ENCODE assay signal across 8 mouse cellular contexts in the genomic region with DNA sequence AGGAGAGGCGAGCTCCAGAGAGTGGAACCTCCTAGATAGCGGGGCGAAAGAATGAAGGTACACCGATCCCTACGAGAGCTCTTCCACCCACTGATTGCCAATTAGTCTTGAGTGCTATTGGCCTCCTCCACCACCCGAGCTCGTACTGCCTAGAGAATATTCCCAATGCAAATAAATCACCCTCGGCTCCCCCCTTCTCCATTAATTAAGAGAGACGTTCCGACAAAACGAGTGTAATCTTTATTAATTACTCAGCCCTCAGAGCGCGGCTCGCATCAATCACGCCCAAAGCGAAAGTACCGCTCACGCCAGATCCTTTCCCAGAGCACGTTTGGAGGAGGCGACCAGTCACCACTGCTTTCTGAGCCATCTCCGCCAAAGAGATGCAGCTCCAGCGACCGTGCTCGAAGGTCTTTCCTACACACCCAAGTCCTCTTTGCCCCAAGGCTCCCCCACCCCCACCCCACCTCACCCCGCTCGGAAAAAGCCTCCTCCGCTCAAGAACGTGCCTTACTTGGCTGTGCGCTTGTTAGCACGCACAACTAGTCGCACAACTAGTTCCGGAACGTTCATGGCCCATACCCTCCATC. TPM values are rescaled to one million over a fixed set of nuclear protein-coding genes. Genes with fewer than 3 reads are reported as not detected.
A peak's percentile ranks its signal among the peaks of the same experiment; 100 is the strongest.
DNase-seq lines count a peak whose midpoint lies in the region; ATAC-seq and TF ChIP-seq lines count a peak whose summit lies in the region.

No protein-coding gene starts in this region.

- H3K36me3 ChIP-seq in embryonic facial prominence, embryonic 11.5 days (replicated peaks; ENCODE audit: control insufficient read depth, insufficient read depth, low read depth, low read length), result no peaks in the 10 kb centered on the region
- H3K36me3 ChIP-seq in hindbrain, postnatal 0 days (ENCODE audit: insufficient read depth, low read length), result no peaks in the 10 kb centered on the region
- H3K36me3 ChIP-seq in midbrain, embryonic 14.5 days (ENCODE audit: control insufficient read depth, insufficient read depth, low read length), result no peaks in the 10 kb centered on the region

- peak overlapping the region; percentile 43 for H3K4me2 ChIP-seq in embryonic facial prominence, embryonic 11.5 days (ENCODE audit: low read depth, low read length)
- peak overlapping the region; percentile 62 for H3K4me2 ChIP-seq in hindbrain, postnatal 0 days (ENCODE audit: low read depth, low read length)
- H3K4me2 ChIP-seq in midbrain, embryonic 14.5 days (ENCODE audit: low read length), result peak overlapping the region; percentile 57

- H3K27me3 ChIP-seq in embryonic facial prominence, embryonic 11.5 days (ENCODE audit: control insufficient read depth, insufficient read depth, low read length), result peaks cover 76% of the 10 kb centered on the region
- peaks cover 50% of the 10 kb centered on the region for H3K27me3 ChIP-seq in hindbrain, postnatal 0 days (ENCODE audit: insufficient read depth, low read length)
- peaks cover 68% of the 10 kb centered on the region for H3K27me3 ChIP-seq in midbrain, embryonic 14.5 days (ENCODE audit: control insufficient read depth, insufficient read depth, low read length)

- ATAC-seq in embryonic facial prominence, embryonic 11.5 days (replicated peaks; ENCODE audit: insufficient number of reproducible peaks, low FRiP score, low TSS enrichment, low read depth), result 0 out of 2 replicates have a peak, but pooled peaks have one; percentile 32
- ATAC-seq in hindbrain, postnatal 0 days, result peak; percentile 69
- peak; percentile 44; the same call in 1 of the 2 replicates for ATAC-seq in midbrain, embryonic 14.5 days (ENCODE audit: low FRiP score, low TSS enrichment)

- intact Hi-C loops in left cerebral cortex, postnatal 4 days (cut with DNase I), result no loop called here

- no peak overlapping the region for H3K27ac ChIP-seq in embryonic facial prominence, embryonic 11.5 days (replicated peaks; ENCODE audit: low read depth, low read length)
- 0 out of 2 replicates have a peak overlapping the region, but pooled peaks have one; percentile 26 for H3K27ac ChIP-seq in hindbrain, postnatal 0 days
- no peak overlapping the region for H3K27ac ChIP-seq in midbrain, embryonic 14.5 days (replicated peaks; ENCODE audit: low read depth, low read length)

- DNase-seq in left cerebral cortex, postnatal 4 days, result peak; percentile 55
- no peak for DNase-seq in left cerebral cortex, adult 11 months (ENCODE audit: low spot score)
- DNase-seq in embryonic facial prominence, embryonic 11.5 days (ENCODE audit: low spot score), result peak; percentile 44
- peak; percentile 67 for DNase-seq in hindbrain, postnatal 0 days (ENCODE audit: low spot score)
- DNase-seq in midbrain, embryonic 14.5 days, result peak; percentile 76
- DNase-seq in natural killer cell, adult 2 months (ENCODE audit: low spot score in 2 of 2), result no peak
- DNase-seq in frontal cortex, postnatal 36 days (ENCODE audit: low spot score in 2 of 2), result no peak
- no peak for DNase-seq in spleen, adult 18-20 months

- H3K4me1 ChIP-seq in embryonic facial prominence, embryonic 11.5 days (ENCODE audit: control insufficient read depth, insufficient read depth, low read length), result no peaks in the 10 kb centered on the region
- no peaks in the 10 kb centered on the region for H3K4me1 ChIP-seq in hindbrain, postnatal 0 days (ENCODE audit: insufficient read depth, low read length)
- peaks cover 8% of the 10 kb centered on the region; the same call in 1 of the 2 replicates for H3K4me1 ChIP-seq in midbrain, embryonic 14.5 days (ENCODE audit: control insufficient read depth, insufficient read depth, low read length)

- H3K4me3 ChIP-seq in embryonic facial prominence, embryonic 11.5 days (ENCODE audit: low read depth, low read length), result peak overlapping the region; percentile 24
- peak overlapping the region; percentile 41 for H3K4me3 ChIP-seq in hindbrain, postnatal 0 days (ENCODE audit: low read length)
- H3K4me3 ChIP-seq in midbrain, embryonic 14.5 days (replicated peaks; ENCODE audit: low read depth, low read length), result peak overlapping the region; percentile 23

- TF ChIP-seq CTCF in hindbrain, postnatal 0 days (IDR thresholded peaks at IDR 0.05; ENCODE audit: low read depth), result no peak

- H3K9ac ChIP-seq in embryonic facial prominence, embryonic 11.5 days (replicated peaks; ENCODE audit: low read length), result peak overlapping the region; percentile 34; the same call in 1 of the 2 replicates
- peak overlapping the region; percentile 46 for H3K9ac ChIP-seq in hindbrain, postnatal 0 days (replicated peaks; ENCODE audit: low read length)
- peak overlapping the region; percentile 29; the same call in 1 of the 2 replicates for H3K9ac ChIP-seq in midbrain, embryonic 14.5 days (replicated peaks; ENCODE audit: low read length)

- no peaks in the 10 kb centered on the region for H3K9me3 ChIP-seq in embryonic facial prominence, embryonic 11.5 days (replicated peaks; ENCODE audit: control insufficient read depth, low read length)
- no peaks in the 10 kb centered on the region for H3K9me3 ChIP-seq in hindbrain, postnatal 0 days (ENCODE audit: low read length)
- H3K9me3 ChIP-seq in midbrain, embryonic 14.5 days (ENCODE audit: control insufficient read depth, low read length), result no peaks in the 10 kb centered on the region

- 1% methylated on average over 33 of the region's 33 CpGs for WGBS in embryonic facial prominence, embryonic 11.5 days
- 2% methylated on average over 33 of the region's 33 CpGs for WGBS in hindbrain, postnatal 0 days
- 1% methylated on average over 33 of the region's 33 CpGs for WGBS in midbrain, embryonic 14.5 days

RNA-seq across cellular contexts. Expression of gene Pax3, which starts 6.8 kb away (rescaled TPM):
- not detected for total RNA-seq in left cerebral cortex, postnatal 4 days (2021)
- 16.2 and 17.3 TPM in 2 replicates for polyA plus RNA-seq in embryonic facial prominence, embryonic 11.5 days (2014; fragmentation: Nextera tagmentation; extraction: Ambion mirVana)
- total RNA-seq in hindbrain, postnatal 0 days (2014; rRNA removed), result 8.0 and 11.9 TPM in 2 replicates
- polyA plus RNA-seq in hindbrain, postnatal 0 days (2015; fragmentation: Nextera tagmentation; extraction: Ambion mirVana), result 14.0 and 14.5 TPM in 2 replicates
- 16.0 and 23.6 TPM in 2 replicates for polyA plus RNA-seq in midbrain, embryonic 14.5 days (2014; fragmentation: Nextera tagmentation; extraction: Ambion mirVana)

Comparison
In these comparisons a context has a peak if more than half of its experiments do, and no peak if none do; other contexts are left out.
1. DNase-seq: peak in left cerebral cortex, postnatal 4 days (single experiment), embryonic facial prominence, embryonic 11.5 days (single experiment), hindbrain, postnatal 0 days (single experiment) and midbrain, embryonic 14.5 days (single experiment); none in left cerebral cortex, adult 11 months (single experiment), natural killer cell, adult 2 months (0 of 2), frontal cortex, postnatal 36 days (0 of 2) and spleen, adult 18-20 months (0 of 2).
2. Peak in every context shown above with its lines, with median percentiles within 50 percentile points of each other: ATAC-seq, H3K4me2 ChIP-seq, H3K4me3 ChIP-seq and H3K9ac ChIP-seq.